ENCODE assay signal across 9 mouse cellular contexts in the genomic region with DNA sequence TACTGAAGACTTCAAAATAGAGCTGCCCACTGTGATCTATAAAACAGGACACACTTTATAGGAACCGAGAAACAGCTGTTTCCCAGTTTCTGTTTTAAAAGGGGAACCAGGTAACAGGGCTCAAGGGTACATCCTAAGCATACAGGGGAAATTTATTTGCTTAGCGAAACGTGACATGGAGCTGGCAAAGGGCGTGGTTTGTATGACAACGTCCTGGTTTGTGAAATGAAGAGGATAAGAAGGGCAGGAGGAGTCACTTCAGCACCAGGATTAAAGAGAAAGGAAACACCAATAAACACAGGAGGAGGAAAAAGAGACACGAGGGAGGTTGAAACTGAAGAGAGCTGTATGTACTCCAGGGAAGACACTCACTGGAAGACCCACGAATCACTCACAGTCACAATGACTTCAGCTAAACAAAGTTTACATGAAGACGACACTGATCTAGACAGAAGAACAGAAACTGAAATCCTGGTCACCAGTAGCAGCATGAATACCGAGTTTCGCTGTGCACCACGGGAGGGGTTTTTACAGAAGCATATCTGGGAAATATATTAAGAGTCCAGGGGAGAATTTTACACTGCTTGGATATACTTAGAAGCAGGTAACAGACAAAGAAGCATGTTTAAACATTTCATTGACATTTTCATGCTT. TPM values are rescaled to one million over a fixed set of nuclear protein-coding genes. Genes with fewer than 3 reads are reported as not detected.
DNase-seq lines count a peak whose midpoint lies in the region; TF ChIP-seq lines count a peak whose summit lies in the region.
"Had no signal": no experiment of that assay in that cellular context is flagged by ENCODE, and none has a peak within 500 bp of the region (broad histone marks: within the 10 kb centered on the region; RNA-seq: fewer than 3 reads in every experiment).

No protein-coding gene starts in this region.

- 20% methylated on average over 11 of the region's 11 CpGs for WGBS in lung, adult 2 months

- DNase-seq in lung, adult 2 months: no peak
- DNase-seq in lung, postnatal 4 days: no peak
- DNase-seq in c-Kit-positive CD71-negative TER-119-negative erythroid progenitor cells, embryonic 14.5 days (ENCODE audit: low read depth): peak; percentile 41
- DNase-seq in lung, postnatal 10 days: peak; percentile 36
- peak; percentile 68 to 75 for DNase-seq in spleen, postnatal 36 days (ENCODE audit: low spot score in 2 of 2)
- no peak for DNase-seq in adrenal gland, adult 18-20 months (ENCODE audit: low spot score in 2 of 2)
- DNase-seq in cerebellum, postnatal 25 days: no peak
- DNase-seq: cerebellum, adult 9-10 months; heart, postnatal 14 days had no signal

- no peak for TF ChIP-seq CTCF in lung, adult 2 months (IDR thresholded peaks at IDR 0.05; ENCODE audit: insufficient read depth, low read length)

- H3K4me1 ChIP-seq in lung, adult 2 months (ENCODE audit: control insufficient read depth, insufficient read depth, low read length): peaks cover 2% of the 10 kb centered on the region; the same call in 1 of the 2 replicates

- peak overlapping the region; percentile 36 for H3K4me3 ChIP-seq in lung, adult 2 months (replicated peaks; ENCODE audit: extremely low read depth, low read depth, low read length)

- no peak for TF ChIP-seq POLR2A in lung, adult 2 months (IDR thresholded peaks at IDR 0.05; ENCODE audit: borderline replicate concordance, extremely low read depth, low read depth, low read length)

RNA-seq across cellular contexts. Expression of a gene that starts 16.0 kb away (rescaled TPM):
- 10.3 and 15.1 TPM in 2 replicates for polyA plus RNA-seq in lung, adult 2 months (2012; rRNA removed)
- 10 to 100 TPM; 21.3 to 32.1 TPM for total RNA-seq in adrenal gland, adult 18-20 months (2021)

RNA-seq across cellular contexts. Expression of a gene that starts 44.2 kb away (rescaled TPM):
- polyA plus RNA-seq in lung, adult 2 months (2012; rRNA removed): not detected in 2 replicates
- total RNA-seq in adrenal gland, adult 18-20 months (2021): not detected
- total RNA-seq: heart, postnatal 14 days had no signal

Comparison
In these comparisons a context has a peak if more than half of its experiments do, and no peak if none do; other contexts are left out.
1. DNase-seq: peak in c-Kit-positive CD71-negative TER-119-negative erythroid progenitor cells, embryonic 14.5 days (single experiment), lung, postnatal 10 days (single experiment) and spleen, postnatal 36 days (2 of 2); none in lung, adult 2 months (single experiment), lung, postnatal 4 days (0 of 2), adrenal gland, adult 18-20 months (0 of 2) and cerebellum, postnatal 25 days (0 of 2).